Mouse (Mus musculus): ENCODE results near the gene Ube2q1.

DNA sequence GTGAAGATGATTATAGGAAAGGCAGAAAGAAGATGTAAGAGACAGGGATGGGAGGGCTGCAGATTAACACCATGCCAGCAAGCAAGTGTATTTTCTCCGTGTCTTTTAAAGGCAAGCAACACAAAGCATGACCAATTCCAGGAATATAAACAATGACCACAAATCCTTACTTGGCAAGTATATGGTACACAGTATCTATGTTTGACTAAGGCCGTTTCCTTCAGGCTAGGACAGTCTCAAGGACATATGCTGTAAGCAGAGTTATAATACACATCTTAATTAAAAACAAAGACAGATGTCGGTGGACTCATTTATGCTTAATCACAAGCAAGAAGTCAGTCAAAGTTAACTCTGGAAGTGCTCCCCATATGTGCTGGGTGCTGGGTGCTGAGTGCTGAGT lies 45.2 kb downstream of the Ube2q1 start:
- TF ChIP-seq GATA1 (IDR thresholded peaks at IDR 0.05; ENCODE audit: borderline replicate concordance, low read length) = no peak
- TF ChIP-seq FLI1 (IDR thresholded peaks at IDR 0.05; ENCODE audit: low read length) = no peak

Measured in megakaryocyte, embryonic 14.5 days (primary cell).